Mouse (Mus musculus) liver, embryonic 14.5 days (tissue): ENCODE results near the gene Dppa4.

Experiments
- CTCF ChIP-seq: IDR thresholded peaks from 2 replicates; pipeline ENCODE4 v1.5.1; 2016; ENCODE audit warnings: antibody characterized with exemption, low read depth, control low read depth
- EP300 ChIP-seq: IDR thresholded peaks from 2 replicates; pipeline ENCODE4 v1.6.1; 2016; ENCODE audit warnings: antibody characterized with exemption, low read depth

- TF ChIP-seq EP300 (no peak), CTCF (no peak)
Observed at GRCm38 (mm10) chr16:48297384-48298136, 14.0 kb downstream of the Dppa4 start.
